Mouse (Mus musculus): ENCODE data around the gene Tmem178. TPM values are rescaled to one million over a fixed set of nuclear protein-coding genes. Genes with fewer than 3 reads are reported as not detected.

Tmem178 gene
- total and polyA plus RNA-seq, 3 experiments = 0.18 to 0.31 (median 0.25) TPM

DNA sequence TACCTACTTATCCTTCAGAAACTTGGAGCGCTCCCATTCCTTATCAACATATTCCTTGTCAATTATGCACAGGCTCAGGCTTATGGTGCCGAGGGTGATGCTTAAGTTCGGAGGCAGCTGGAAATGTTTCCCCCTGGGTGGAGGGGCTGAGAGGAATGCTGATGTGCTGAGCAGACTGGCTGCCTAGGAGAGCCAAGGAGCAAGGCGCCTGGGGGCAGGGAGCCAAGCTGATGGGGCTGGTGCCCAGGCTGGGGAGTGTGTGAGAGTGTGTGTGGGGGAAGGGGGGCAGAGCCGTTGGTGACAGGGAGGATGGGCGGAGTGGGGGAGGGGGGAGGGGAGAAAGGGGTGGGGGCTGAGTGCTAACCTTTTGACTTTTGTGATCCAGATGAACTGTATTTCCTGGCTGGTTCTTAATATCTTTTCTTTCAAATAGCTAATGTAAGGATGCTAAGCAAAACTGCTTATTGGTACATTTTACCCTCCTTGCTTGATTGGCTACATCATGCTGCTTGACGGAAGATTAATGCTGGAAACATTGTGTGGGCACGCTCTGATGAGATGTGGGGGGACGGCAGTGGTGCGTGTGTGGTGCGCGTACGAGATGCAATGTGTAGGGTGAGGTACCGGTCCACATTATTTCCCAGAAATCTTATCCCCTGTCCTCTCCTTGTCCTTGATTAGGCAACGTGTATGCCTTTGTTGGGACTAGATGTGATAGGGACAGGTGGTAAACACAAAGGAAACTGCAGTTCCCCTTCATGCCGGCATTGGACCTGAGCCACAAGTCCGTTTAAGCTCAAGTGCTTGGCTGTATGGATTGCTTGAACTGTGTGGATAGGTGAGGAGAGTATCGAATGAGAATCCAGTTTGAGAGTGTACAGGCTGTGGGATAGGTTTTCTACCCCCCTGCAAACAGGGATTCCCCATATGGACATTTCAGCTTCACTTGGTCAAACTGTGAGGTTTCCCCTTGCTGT is 25.5 kb downstream of the Tmem178 start:
- H3K27ac ChIP-seq = no peak overlapping the region

GRCm38 (mm10) chr17:80970716-80971115 is 26.3 kb downstream of the Tmem178 start:
- Histone ChIP-seq H3K79me2 (replicated peaks; ENCODE audit: control insufficient read depth, insufficient read depth, low read length) (no peaks in the 10 kb centered on the region), H3K4me3 (no peak overlapping the region), H3K4me1 (ENCODE audit: control insufficient read depth, insufficient read depth, low read length) (no peaks in the 10 kb centered on the region), H3K9ac (ENCODE audit: low read depth, low read length) (no peak overlapping the region), H3K27me3 (ENCODE audit: control insufficient read depth, insufficient read depth, low read length) (no peaks in the 10 kb centered on the region), H3K27ac (no peak overlapping the region), H3K36me3 (ENCODE audit: control insufficient read depth, insufficient read depth, low read length) (no peaks in the 10 kb centered on the region)
- TF ChIP-seq POLR2A (IDR thresholded peaks at IDR 0.05; ENCODE audit: insufficient read depth, low read depth, low read length) = no peak
- no peak for TF ChIP-seq CTCF (IDR thresholded peaks at IDR 0.05)
- TF ChIP-seq EP300 (IDR thresholded peaks at IDR 0.05; ENCODE audit: insufficient read depth, low read depth, low read length) = no peak
- DNase-seq = no peak
- whole genome bisulfite sequencing = 54% methylated on average over 10 of the region's 10 CpGs
- intact Hi-C loops (cut with DNase I) = no loop called here

More for the DNA sequence above, 25.5 kb downstream of the Tmem178 start:
- Histone ChIP-seq H3K36me3 (ENCODE audit: control insufficient read depth, insufficient read depth, low read length) (no peaks in the 10 kb centered on the region), H3K27me3 (ENCODE audit: control insufficient read depth, insufficient read depth, low read length) (no peaks in the 10 kb centered on the region), H3K4me3 (no peak overlapping the region), H3K4me1 (ENCODE audit: control insufficient read depth, insufficient read depth, low read length) (no peaks in the 10 kb centered on the region), H3K9ac (ENCODE audit: low read depth, low read length) (no peak overlapping the region), H3K79me2 (replicated peaks; ENCODE audit: control insufficient read depth, insufficient read depth, low read length) (no peaks in the 10 kb centered on the region)
- DNase-seq = peak in 1 of 2 experiments; percentile 26
- intact Hi-C loops (cut with DNase I) = no loop called here
- WGBS = 66% methylated on average over 18 of the region's 18 CpGs
- TF ChIP-seq POLR2A (IDR thresholded peaks at IDR 0.05; ENCODE audit: insufficient read depth, low read depth, low read length) (no peak), EP300 (IDR thresholded peaks at IDR 0.05; ENCODE audit: insufficient read depth, low read depth, low read length) (no peak), CTCF (IDR thresholded peaks at IDR 0.05) (no peak)

DNA sequence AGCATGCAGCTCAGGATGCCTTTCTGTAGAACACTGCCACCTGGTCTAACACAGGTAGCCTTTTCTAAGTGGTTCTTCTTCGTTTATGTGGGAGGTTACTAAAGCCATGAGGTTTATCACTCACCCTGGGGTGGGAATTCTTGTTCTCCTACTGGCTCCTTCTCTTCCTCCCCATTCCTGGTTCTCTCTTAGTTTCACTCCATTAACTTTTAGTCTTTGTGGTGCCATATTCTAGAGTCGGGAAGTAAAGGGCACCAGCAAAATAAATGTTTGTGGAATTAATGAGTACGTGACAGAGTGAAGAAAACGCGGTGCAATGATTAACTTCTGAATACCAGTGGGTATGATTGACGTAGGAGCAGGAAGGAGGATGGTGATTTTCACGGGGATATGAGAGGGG is 28.5 kb downstream of the Tmem178 start:
- Histone ChIP-seq H3K79me2 (replicated peaks; ENCODE audit: control insufficient read depth, insufficient read depth, low read length) (no peaks in the 10 kb centered on the region), H3K27me3 (ENCODE audit: control insufficient read depth, insufficient read depth, low read length) (no peaks in the 10 kb centered on the region), H3K9ac (ENCODE audit: low read depth, low read length) (no peak overlapping the region), H3K27ac (no peak overlapping the region), H3K36me3 (ENCODE audit: control insufficient read depth, insufficient read depth, low read length) (no peaks in the 10 kb centered on the region), H3K4me3 (no peak overlapping the region), H3K4me1 (ENCODE audit: control insufficient read depth, insufficient read depth, low read length) (no peaks in the 10 kb centered on the region)
- no peak for DNase-seq
- TF ChIP-seq POLR2A (IDR thresholded peaks at IDR 0.05; ENCODE audit: insufficient read depth, low read depth, low read length) = no peak
- TF ChIP-seq CTCF (IDR thresholded peaks at IDR 0.05) = no peak
- TF ChIP-seq EP300 (IDR thresholded peaks at IDR 0.05; ENCODE audit: insufficient read depth, low read depth, low read length) = no peak
- WGBS = 89% methylated on average over 7 of the region's 7 CpGs
- intact Hi-C loops (cut with DNase I) = no loop called here

GRCm38 (mm10) chr17:80977245-80977644 is 32.8 kb downstream of the Tmem178 start:
- no peaks in the 10 kb centered on the region for H3K36me3 ChIP-seq (ENCODE audit: control insufficient read depth, insufficient read depth, low read length)
- H3K4me1 ChIP-seq (ENCODE audit: control insufficient read depth, insufficient read depth, low read length) = peaks cover under 1% of the 10 kb centered on the region; the same call in 1 of the 2 replicates
- WGBS = 83% methylated on average over 5 of the region's 5 CpGs
- H3K27me3 ChIP-seq (ENCODE audit: control insufficient read depth, insufficient read depth, low read length) = no peaks in the 10 kb centered on the region
- no peaks in the 10 kb centered on the region for H3K79me2 ChIP-seq (replicated peaks; ENCODE audit: control insufficient read depth, insufficient read depth, low read length)
- no peak overlapping the region for H3K9ac ChIP-seq (ENCODE audit: low read depth, low read length)
- DNase-seq = no peak
- H3K4me3 ChIP-seq = no peak overlapping the region
- no peak for TF ChIP-seq CTCF (IDR thresholded peaks at IDR 0.05)
- no peak for TF ChIP-seq POLR2A (IDR thresholded peaks at IDR 0.05; ENCODE audit: insufficient read depth, low read depth, low read length)
- no peak for TF ChIP-seq EP300 (IDR thresholded peaks at IDR 0.05; ENCODE audit: insufficient read depth, low read depth, low read length)
- no peak overlapping the region for H3K27ac ChIP-seq
- intact Hi-C loops (cut with DNase I) = no loop called here

- no peaks in the 10 kb centered on the region for H3K27me3 ChIP-seq (ENCODE audit: control insufficient read depth, insufficient read depth, low read length)
- intact Hi-C loops (cut with DNase I) = loop anchor here (5.0 kb wide), 2 partner anchors 153 to 253 kb away; partner anchors contain the start of gene Map4k3
- 88% methylated on average over 10 of the region's 10 CpGs for WGBS
These were observed 35.7 kb downstream of the Tmem178 start for GRCm38 (mm10) chr17:80980096-80980495.

More at GRCm38 (mm10) chr17:80980096-80980495, 35.7 kb downstream of the Tmem178 start:
- Histone ChIP-seq H3K4me1 (ENCODE audit: control insufficient read depth, insufficient read depth, low read length) (peaks cover 2% of the 10 kb centered on the region; the same call in 1 of the 2 replicates), H3K79me2 (replicated peaks; ENCODE audit: control insufficient read depth, insufficient read depth, low read length) (no peaks in the 10 kb centered on the region), H3K9ac (ENCODE audit: low read depth, low read length) (no peak overlapping the region), H3K36me3 (ENCODE audit: control insufficient read depth, insufficient read depth, low read length) (no peaks in the 10 kb centered on the region), H3K4me3 (no peak overlapping the region), H3K27ac (no peak overlapping the region)
- TF ChIP-seq EP300 (IDR thresholded peaks at IDR 0.05; ENCODE audit: insufficient read depth, low read depth, low read length) (no peak), POLR2A (IDR thresholded peaks at IDR 0.05; ENCODE audit: insufficient read depth, low read depth, low read length) (no peak), CTCF (IDR thresholded peaks at IDR 0.05) (no peak)
- no peak for DNase-seq

All from heart, adult 2 months (tissue).